Mouse (Mus musculus) intestine, postnatal 0 days (tissue): ENCODE data around the gene Itm2b. TPM values are rescaled to one million over a fixed set of nuclear protein-coding genes. Genes with fewer than 3 reads are reported as not detected.

Source experiments
- ATAC-seq: fragments of 200-750 bp; cut with Nextera tagmentation; 2 replicates; pipeline ENCODE4 v1.8.0; 2017; ENCODE audit warnings: mild to moderate bottlenecking, moderate TSS enrichment, moderate library complexity
- H3K27ac ChIP-seq: fragments of 300-500 bp; sonication (generic); 2 replicates; pipeline ENCODE4 v1.5.1; 2014; ENCODE audit warnings: mild to moderate bottlenecking, low read depth, low read length, moderate library complexity
- H3K27me3 ChIP-seq: fragments of 300-500 bp; sonication (generic); replicated peaks from 2 replicates; pipeline ENCODE4 v1.6.1; 2014; ENCODE audit warnings: low read length, mixed read lengths; ENCODE audit not compliant: control insufficient read depth, insufficient read depth
- H3K36me3 ChIP-seq: fragments of 300-500 bp; sonication (generic); 2 replicates; pipeline ENCODE4 v1.6.1; 2014; ENCODE audit warnings: mild to moderate bottlenecking, moderate library complexity; ENCODE audit not compliant: control insufficient read depth, insufficient read depth
- H3K4me1 ChIP-seq: fragments of 300-500 bp; sonication (generic); replicated peaks from 2 replicates; pipeline ENCODE4 v1.6.1; 2014; ENCODE audit warnings: antibody characterized with exemption, low read length, mixed read lengths; ENCODE audit not compliant: control insufficient read depth, insufficient read depth
- H3K4me2 ChIP-seq: fragments of 300-500 bp; sonication (generic); replicated peaks from 2 replicates; pipeline ENCODE4 v1.6.1; 2014; ENCODE audit warnings: low read depth, mild to moderate bottlenecking, moderate library complexity
- H3K4me3 ChIP-seq: fragments of 300-500 bp; sonication (generic); 2 replicates; pipeline ENCODE4 v1.5.1; 2014; ENCODE audit warnings: low read depth, low read length
- H3K9ac ChIP-seq: fragments of 300-500 bp; sonication (generic); 2 replicates; pipeline ENCODE4 v1.6.1; 2014; ENCODE audit warnings: mild to moderate bottlenecking, low read depth, low read length
- H3K9me3 ChIP-seq: fragments of 300-500 bp; sonication (generic); 2 replicates; pipeline ENCODE4 v1.6.1; 2016; ENCODE audit warnings: mixed run types; ENCODE audit not compliant: control insufficient read depth
- CTCF ChIP-seq: sonication (generic); IDR thresholded peaks from 2 replicates; pipeline ENCODE4 v1.5.1; 2016; ENCODE audit warnings: low read depth, mild to moderate bottlenecking, control low read depth, antibody characterized with exemption, moderate library complexity
- WGBS: fragments of 180-500 bp; shearing (Covaris S2); extraction: QIAGEN DNeasy Blood & Tissue Kit; methylation state at CpG from one replicate; pipeline ENCODE4 v1.1.7; 2014; 5-methylcytosine and 5-hydroxymethylcytosine counted together
- polyA plus RNA-seq: library from polyadenylated mRNA; unstranded; fragments of >200 nt; fragmentation: Nextera tagmentation; extraction: Ambion mirVana; gene quantifications from 2 replicates; pipeline ENCODE4 v1.2.1, GENCODE M21; 2015

Itm2b gene
- polyA plus RNA-seq, 1 experiment from 2014 or later = 1,587 TPM

GRCm38 (mm10) chr14:73422621-73423020 is 37.5 kb upstream of the Itm2b start:
- Histone ChIP-seq H3K4me1 (no peaks in the 10 kb centered on the region), H3K27me3 (no peaks in the 10 kb centered on the region), H3K4me3 (no peak overlapping the region), H3K27ac (no peak overlapping the region), H3K9ac (no peak overlapping the region), H3K4me2 (no peak overlapping the region), H3K36me3 (no peaks in the 10 kb centered on the region), H3K9me3 (no peaks in the 10 kb centered on the region)
- ATAC-seq = no peak
- 100% methylated on average over 2 of the region's 2 CpGs for WGBS
- TF ChIP-seq CTCF = no peak

GRCm38 (mm10) chr14:73421580-73421979 is 36.5 kb upstream of the Itm2b start:
- Histone ChIP-seq H3K9me3 (no peaks in the 10 kb centered on the region), H3K9ac (no peak overlapping the region), H3K27me3 (no peaks in the 10 kb centered on the region), H3K4me3 (no peak overlapping the region), H3K4me1 (no peaks in the 10 kb centered on the region), H3K4me2 (no peak overlapping the region), H3K36me3 (no peaks in the 10 kb centered on the region), H3K27ac (no peak overlapping the region)
- ATAC-seq = no peak
- WGBS = 88% methylated on average over 9 of the region's 9 CpGs
- no peak for TF ChIP-seq CTCF

DNA sequence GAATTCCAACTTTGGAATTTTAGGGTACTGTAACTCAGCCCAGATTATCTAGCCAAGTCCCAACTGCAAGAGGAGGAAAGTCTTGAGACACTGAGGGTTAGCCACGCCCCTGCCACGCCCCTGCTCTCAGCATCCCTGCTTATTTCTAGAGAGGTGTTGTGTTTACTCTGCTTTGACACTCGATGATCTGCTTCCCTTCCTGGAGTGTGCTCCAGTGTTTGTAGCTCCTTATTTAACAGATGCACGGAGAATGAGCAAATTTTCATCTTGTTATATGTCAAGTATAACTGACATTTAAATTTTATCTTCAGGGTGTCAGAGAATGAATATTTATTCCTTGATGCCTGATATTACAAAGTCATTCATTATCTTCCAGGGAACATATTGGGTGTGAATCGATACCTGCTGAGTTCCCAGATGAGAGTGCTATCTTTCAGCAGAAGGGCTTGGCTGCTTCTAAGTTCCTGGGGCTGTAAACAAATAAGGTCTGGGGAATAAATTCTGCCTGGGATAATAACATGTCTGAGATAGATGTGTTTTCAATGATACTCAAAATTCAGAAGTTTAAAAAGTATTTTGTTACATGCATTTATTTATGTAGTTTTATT is 35.2 kb upstream of the Itm2b start:
- 19% methylated on average over 5 of the region's 5 CpGs for WGBS
- no peak for TF ChIP-seq CTCF

DNA sequence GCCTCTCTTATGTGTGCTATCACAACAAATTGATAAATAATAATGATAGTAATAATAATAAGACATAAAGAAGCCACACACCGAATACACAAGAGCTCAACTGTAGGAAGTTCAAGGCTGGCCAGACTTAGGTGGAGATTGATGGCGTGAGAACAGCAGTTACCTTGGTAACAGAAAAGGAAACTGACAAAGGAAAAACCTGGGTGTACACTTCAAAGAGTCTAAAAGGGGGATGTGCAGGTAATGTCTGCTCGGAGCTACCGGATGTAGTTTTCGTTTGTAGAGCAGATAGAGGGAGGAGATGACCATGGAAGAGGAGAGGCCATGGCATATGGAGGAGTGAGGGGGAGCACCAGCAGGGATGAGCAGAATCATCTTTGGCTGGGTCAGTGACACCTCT is 31.4 kb upstream of the Itm2b start:
- no peak overlapping the region for H3K4me3 ChIP-seq
- H3K4me1 ChIP-seq = no peaks in the 10 kb centered on the region
- no peaks in the 10 kb centered on the region for H3K9me3 ChIP-seq
- H3K9ac ChIP-seq = no peak overlapping the region
- TF ChIP-seq CTCF = no peak
- no peak overlapping the region for H3K4me2 ChIP-seq
- ATAC-seq = no peak
- H3K27ac ChIP-seq = no peak overlapping the region
- H3K27me3 ChIP-seq = no peaks in the 10 kb centered on the region
- WGBS = 82% methylated on average over 5 of the region's 5 CpGs
- no peaks in the 10 kb centered on the region for H3K36me3 ChIP-seq

More for the DNA sequence above, 35.2 kb upstream of the Itm2b start:
- H3K4me2 ChIP-seq = no peak overlapping the region
- H3K9me3 ChIP-seq = no peaks in the 10 kb centered on the region
- no peak overlapping the region for H3K4me3 ChIP-seq
- H3K27ac ChIP-seq = no peak overlapping the region
- H3K4me1 ChIP-seq = no peaks in the 10 kb centered on the region
- no peaks in the 10 kb centered on the region for H3K36me3 ChIP-seq
- no peaks in the 10 kb centered on the region for H3K27me3 ChIP-seq
- no peak overlapping the region for H3K9ac ChIP-seq
- ATAC-seq = no peak

- H3K9me3 ChIP-seq = no peaks in the 10 kb centered on the region
- no peak for ATAC-seq
- no peaks in the 10 kb centered on the region for H3K4me1 ChIP-seq
- H3K36me3 ChIP-seq = no peaks in the 10 kb centered on the region
- WGBS = 66% methylated on average over 13 of the region's 13 CpGs
- H3K27me3 ChIP-seq = no peaks in the 10 kb centered on the region
- H3K4me3 ChIP-seq = no peak overlapping the region
- TF ChIP-seq CTCF = no peak
- no peak overlapping the region for H3K9ac ChIP-seq
- no peak overlapping the region for H3K4me2 ChIP-seq
- H3K27ac ChIP-seq = no peak overlapping the region
Observed at GRCm38 (mm10) chr14:73415376-73416035, 30.4 kb upstream of the Itm2b start.

- TF ChIP-seq CTCF = no peak
- no peaks in the 10 kb centered on the region for H3K4me1 ChIP-seq
- no peaks in the 10 kb centered on the region for H3K36me3 ChIP-seq
- no peaks in the 10 kb centered on the region for H3K9me3 ChIP-seq
- no peaks in the 10 kb centered on the region for H3K27me3 ChIP-seq
- WGBS = 70% methylated on average over 1 of the region's 1 CpGs
- no peak overlapping the region for H3K4me3 ChIP-seq
- H3K9ac ChIP-seq = no peak overlapping the region
- no peak overlapping the region for H3K27ac ChIP-seq
- H3K4me2 ChIP-seq = no peak overlapping the region
- no peak for ATAC-seq
Observed at GRCm38 (mm10) chr14:73411729-73412128, 26.6 kb upstream of the Itm2b start.
